Mouse (Mus musculus) midbrain, embryonic 16.5 days (tissue): ENCODE data around the gene Fam183b. TPM values are rescaled to one million over a fixed set of nuclear protein-coding genes. Genes with fewer than 3 reads are reported as not detected.
"Not testable (repeated sequence)": the region's sequence is repeated elsewhere in the genome, so short reads cannot be mapped to it uniquely, and the experiment has no call there.

Experiments
- ATAC-seq: fragments of 200-750 bp; cut with Nextera tagmentation; 2 replicates; pipeline ENCODE4 v1.8.0; 2017; ENCODE audit warnings: moderate TSS enrichment
- H3K27ac ChIP-seq: fragments of 300-500 bp; sonication (generic); 2 replicates; pipeline ENCODE4 v1.5.1; 2014; ENCODE audit warnings: mild to moderate bottlenecking, low read length, mixed read lengths
- H3K27me3 ChIP-seq: fragments of 300-500 bp; sonication (generic); 2 replicates; pipeline ENCODE4 v1.6.1; 2014; ENCODE audit warnings: low read depth, low read length, mixed read lengths; ENCODE audit not compliant: control insufficient read depth, insufficient read depth
- H3K36me3 ChIP-seq: fragments of 300-500 bp; sonication (generic); 2 replicates; pipeline ENCODE4 v1.6.1; 2014; ENCODE audit warnings: mild to moderate bottlenecking, low read length, moderate library complexity, mixed read lengths; ENCODE audit not compliant: control insufficient read depth, insufficient read depth
- H3K4me1 ChIP-seq: fragments of 300-500 bp; sonication (generic); 2 replicates; pipeline ENCODE4 v1.6.1; 2014; ENCODE audit warnings: mild to moderate bottlenecking, low read length, mixed read lengths; ENCODE audit not compliant: control insufficient read depth, insufficient read depth
- H3K4me2 ChIP-seq: fragments of 300-500 bp; sonication (generic); 2 replicates; pipeline ENCODE4 v1.6.1; 2014; ENCODE audit warnings: mild to moderate bottlenecking, low read length, mixed read lengths
- H3K4me3 ChIP-seq: fragments of 300-500 bp; sonication (generic); 2 replicates; pipeline ENCODE4 v1.5.1; 2014; ENCODE audit warnings: low read depth, mild to moderate bottlenecking, low read length, moderate library complexity, mixed read lengths
- H3K9ac ChIP-seq: fragments of 300-500 bp; sonication (generic); 2 replicates; pipeline ENCODE4 v1.6.1; 2014; ENCODE audit warnings: low read depth, low read length, mixed read lengths
- H3K9me3 ChIP-seq: fragments of 300-500 bp; sonication (generic); replicated peaks from 2 replicates; pipeline ENCODE4 v1.6.1; 2014; ENCODE audit warnings: mild to moderate bottlenecking, low read length, mixed read lengths; ENCODE audit not compliant: control insufficient read depth, poor library complexity, severe bottlenecking
- WGBS: fragments of 180-500 bp; shearing (Covaris S2); extraction: QIAGEN DNeasy Blood & Tissue Kit; methylation state at CpG from one replicate; pipeline ENCODE4 v1.1.7; 2014; 5-methylcytosine and 5-hydroxymethylcytosine counted together
- polyA plus RNA-seq: library from polyadenylated mRNA; unstranded; fragments of >200 nt; fragmentation: Nextera tagmentation; extraction: Ambion mirVana; gene quantifications from 2 replicates; pipeline ENCODE4 v1.2.1, GENCODE M21; 2015

Fam183b gene
- polyA plus RNA-seq, 1 experiment from 2014 or later: 15.3 TPM

GRCm38 (mm10) chr11:58814700-58815099 is 12.9 kb upstream of the Fam183b start, which contains the start of gene Olfr313:
Gene Olfr313, plus strand, starts transcription at chr11:58815000.
- not testable (repeated sequence) for H3K9me3 ChIP-seq, H3K27me3 ChIP-seq, H3K36me3 ChIP-seq, H3K4me1 ChIP-seq, H3K27ac ChIP-seq, H3K4me2 ChIP-seq, ATAC-seq, H3K4me3 ChIP-seq, H3K9ac ChIP-seq
- whole genome bisulfite sequencing: 64% methylated on average over 1 of the region's 1 CpGs

GRCm38 (mm10) chr11:58812001-58812400 is 10.2 kb upstream of the Fam183b start:
- no peaks in the 10 kb centered on the region for H3K27me3 ChIP-seq
- no peak for ATAC-seq
- no peak overlapping the region for H3K27ac ChIP-seq
- 0% methylated on average over 1 of the region's 1 CpGs for WGBS
- H3K4me2 ChIP-seq: no peak overlapping the region
- H3K4me1 ChIP-seq: no peaks in the 10 kb centered on the region
- H3K4me3 ChIP-seq: no peak overlapping the region
- no peak overlapping the region for H3K9ac ChIP-seq
- H3K36me3 ChIP-seq: no peaks in the 10 kb centered on the region
- H3K9me3 ChIP-seq: no peaks in the 10 kb centered on the region

GRCm38 (mm10) chr11:58804393-58804792 is 2.6 kb upstream of the Fam183b start:
- Histone ChIP-seq H3K4me1 (peaks cover 13% of the 10 kb centered on the region), H3K4me2 (no peak overlapping the region), H3K27ac (no peak overlapping the region), H3K4me3 (no peak overlapping the region), H3K9me3 (no peaks in the 10 kb centered on the region), H3K36me3 (no peaks in the 10 kb centered on the region), H3K9ac (no peak overlapping the region), H3K27me3 (no peaks in the 10 kb centered on the region)
- 85% methylated on average over 2 of the region's 2 CpGs for WGBS
- no peak for ATAC-seq

GRCm38 (mm10) chr11:58803871-58804270 is 2.1 kb upstream of the Fam183b start:
- Histone ChIP-seq H3K9me3 (no peaks in the 10 kb centered on the region), H3K27me3 (no peaks in the 10 kb centered on the region), H3K4me3 (no peak overlapping the region), H3K27ac (no peak overlapping the region), H3K9ac (no peak overlapping the region), H3K36me3 (no peaks in the 10 kb centered on the region), H3K4me1 (peaks cover 13% of the 10 kb centered on the region), H3K4me2 (no peak overlapping the region)
- no peak for ATAC-seq
- WGBS: 82% methylated on average over 4 of the region's 4 CpGs

- Histone ChIP-seq H3K4me1 (peaks cover 13% of the 10 kb centered on the region), H3K36me3 (no peaks in the 10 kb centered on the region), H3K4me2 (no peak overlapping the region), H3K9ac (no peak overlapping the region), H3K4me3 (no peak overlapping the region), H3K9me3 (no peaks in the 10 kb centered on the region), H3K27ac (no peak overlapping the region), H3K27me3 (no peaks in the 10 kb centered on the region)
- 88% methylated on average over 5 of the region's 5 CpGs for WGBS
- no peak for ATAC-seq
Measured at GRCm38 (mm10) chr11:58799747-58800146, 2.0 kb downstream of the Fam183b start.

- Histone ChIP-seq H3K36me3 (no peaks in the 10 kb centered on the region), H3K4me1 (peaks cover 9% of the 10 kb centered on the region), H3K9ac (no peak overlapping the region), H3K9me3 (no peaks in the 10 kb centered on the region), H3K4me3 (no peak overlapping the region), H3K4me2 (no peak overlapping the region), H3K27ac (no peak overlapping the region), H3K27me3 (no peaks in the 10 kb centered on the region)
- 66% methylated on average over 7 of the region's 7 CpGs for WGBS
- no peak for ATAC-seq
Measured at GRCm38 (mm10) chr11:58796850-58797249, 4.9 kb downstream of the Fam183b start.

- Histone ChIP-seq H3K4me1 (no peaks in the 10 kb centered on the region), H3K4me3 (no peak overlapping the region), H3K4me2 (no peak overlapping the region), H3K9ac (no peak overlapping the region), H3K36me3 (no peaks in the 10 kb centered on the region), H3K27me3 (no peaks in the 10 kb centered on the region), H3K27ac (no peak overlapping the region), H3K9me3 (no peaks in the 10 kb centered on the region)
- WGBS: 90% methylated on average over 2 of the region's 2 CpGs
- ATAC-seq: no peak
Measured at GRCm38 (mm10) chr11:58795856-58796255, 5.9 kb downstream of the Fam183b start.

GRCm38 (mm10) chr11:58790646-58791045 is 11.1 kb downstream of the Fam183b start:
- Histone ChIP-seq H3K27me3 (no peaks in the 10 kb centered on the region), H3K4me3 (no peak overlapping the region), H3K4me2 (no peak overlapping the region), H3K4me1 (peaks cover 5% of the 10 kb centered on the region), H3K36me3 (no peaks in the 10 kb centered on the region), H3K9me3 (no peaks in the 10 kb centered on the region), H3K27ac (no peak overlapping the region), H3K9ac (no peak overlapping the region)
- ATAC-seq: no peak
- 84% methylated on average over 6 of the region's 6 CpGs for WGBS

- no peak for ATAC-seq
- Histone ChIP-seq H3K4me2 (no peak overlapping the region), H3K9me3 (no peaks in the 10 kb centered on the region), H3K36me3 (no peaks in the 10 kb centered on the region), H3K4me3 (no peak overlapping the region), H3K9ac (no peak overlapping the region), H3K4me1 (peaks cover 5% of the 10 kb centered on the region), H3K27ac (no peak overlapping the region), H3K27me3 (no peaks in the 10 kb centered on the region)
- WGBS: 56% methylated on average over 2 of the region's 2 CpGs
Measured at GRCm38 (mm10) chr11:58790053-58790452, 11.7 kb downstream of the Fam183b start.
